In genomic region chr1:97585106-97585505, GRCm38 (mm10) we compare ENCODE assay signal across 22 mouse cellular contexts.
A peak's percentile ranks its signal among the peaks of the same experiment; 100 is the strongest.
DNase-seq lines count a peak whose midpoint lies in the region; ATAC-seq and TF ChIP-seq lines count a peak whose summit lies in the region.
"Had no signal": no experiment of that assay in that cellular context is flagged by ENCODE, and none has a peak within 500 bp of the region (broad histone marks: within the 10 kb centered on the region; RNA-seq: fewer than 3 reads in every experiment).

No protein-coding gene starts in this region.

- peak; percentile 76 for DNase-seq in midbrain, embryonic 11.5 days (ENCODE audit: low spot score, missing footprints)
- DNase-seq in midbrain, embryonic 14.5 days: no peak
- peak; percentile 37 for DNase-seq in MEL (ENCODE audit: low read depth, low spot score)
- no peak for DNase-seq in liver, embryonic 13.5 days
- no peak for DNase-seq in lung, postnatal 14 days
- DNase-seq: adrenal gland, adult 8-10 months; adrenal gland, postnatal 25 days; cerebellum, adult 18-20 months; cerebellum, adult 9-10 months; cerebellum, postnatal 14 days; gastrocnemius, postnatal 10 days; gastrocnemius, postnatal 36 days; heart, adult 2 months had no signal

- no peak overlapping the region for H3K9ac ChIP-seq in midbrain, embryonic 11.5 days (ENCODE audit: low read length)
- no peak overlapping the region for H3K9ac ChIP-seq in midbrain, embryonic 14.5 days (replicated peaks; ENCODE audit: low read length)
- no peak overlapping the region for H3K9ac ChIP-seq in MEL (ENCODE audit: control insufficient read depth, low read depth, low read length, poor library complexity, severe bottlenecking)
- no peak overlapping the region for H3K9ac ChIP-seq in liver, embryonic 13.5 days
- H3K9ac ChIP-seq in heart, embryonic 12.5 days: no peak overlapping the region
- H3K9ac ChIP-seq: forebrain, embryonic 13.5 days; hindbrain, embryonic 12.5 days; hindbrain, embryonic 15.5 days had no signal

- H3K27me3 ChIP-seq in midbrain, embryonic 11.5 days (ENCODE audit: control insufficient read depth, insufficient read depth, low read length): no peaks in the 10 kb centered on the region
- H3K27me3 ChIP-seq in midbrain, embryonic 14.5 days (ENCODE audit: control insufficient read depth, insufficient read depth, low read length): no peaks in the 10 kb centered on the region
- no peaks in the 10 kb centered on the region for H3K27me3 ChIP-seq in MEL (ENCODE audit: control insufficient read depth in 1 of 2, insufficient read depth in 2 of 2, low read length in 2 of 2)
- no peaks in the 10 kb centered on the region for H3K27me3 ChIP-seq in liver, embryonic 13.5 days
- H3K27me3 ChIP-seq in heart, embryonic 12.5 days (replicated peaks): no peaks in the 10 kb centered on the region
- H3K27me3 ChIP-seq: forebrain, embryonic 13.5 days; hindbrain, embryonic 12.5 days; hindbrain, embryonic 15.5 days had no signal

- H3K79me2 ChIP-seq in MEL (ENCODE audit: control insufficient read depth, insufficient read depth, low read length, poor library complexity): no peaks in the 10 kb centered on the region

- H3K36me3 ChIP-seq in midbrain, embryonic 11.5 days (ENCODE audit: control insufficient read depth, insufficient read depth, low read length): no peaks in the 10 kb centered on the region
- no peaks in the 10 kb centered on the region for H3K36me3 ChIP-seq in midbrain, embryonic 14.5 days (ENCODE audit: control insufficient read depth, insufficient read depth, low read length)
- peaks cover 0 to 2% of the 10 kb centered on the region in 2 experiments; a peak in 1 of 4 replicates for H3K36me3 ChIP-seq in MEL (ENCODE audit: control insufficient read depth in 1 of 2, insufficient read depth in 2 of 2, low read length in 2 of 2)
- no peaks in the 10 kb centered on the region for H3K36me3 ChIP-seq in liver, embryonic 13.5 days
- no peaks in the 10 kb centered on the region for H3K36me3 ChIP-seq in heart, embryonic 12.5 days
- H3K36me3 ChIP-seq: forebrain, embryonic 10.5 days; heart, embryonic 10.5 days; hindbrain, embryonic 12.5 days; hindbrain, embryonic 15.5 days had no signal

- no peak for TF ChIP-seq CTCF in MEL (IDR thresholded peaks at IDR 0.05 in 2 of 3, conservative IDR thresholded peaks at IDR 0.05 in 1 of 3; ENCODE audit: control insufficient read depth in 1 of 3, insufficient read depth in 1 of 3, low read depth in 2 of 3, low read length in 3 of 3, poor library complexity in 1 of 3, severe bottlenecking in 1 of 3)

- peak in 1 of 2 experiments; percentile 21; a peak in 1 of 4 replicates for TF ChIP-seq EP300 in MEL (IDR thresholded peaks at IDR 0.05; ENCODE audit: low read depth in 1 of 2, low read length in 2 of 2)

- no peak for TF ChIP-seq POLR2A in MEL (IDR thresholded peaks at IDR 0.05; ENCODE audit: control insufficient read depth in 1 of 2, insufficient read depth in 1 of 2, low read depth in 1 of 2, low read length in 2 of 2, poor library complexity in 1 of 2)

- H3K9me3 ChIP-seq in midbrain, embryonic 11.5 days (ENCODE audit: control insufficient read depth, low read length): no peaks in the 10 kb centered on the region
- no peaks in the 10 kb centered on the region for H3K9me3 ChIP-seq in midbrain, embryonic 14.5 days (ENCODE audit: control insufficient read depth, low read length)
- H3K9me3 ChIP-seq in MEL (replicated peaks; ENCODE audit: insufficient read depth, low read length): no peaks in the 10 kb centered on the region
- no peaks in the 10 kb centered on the region for H3K9me3 ChIP-seq in liver, embryonic 13.5 days (replicated peaks)
- H3K9me3 ChIP-seq in heart, embryonic 12.5 days (replicated peaks): no peaks in the 10 kb centered on the region
- H3K9me3 ChIP-seq: forebrain, embryonic 10.5 days; forebrain, embryonic 13.5 days; heart, embryonic 10.5 days; hindbrain, embryonic 12.5 days; hindbrain, embryonic 15.5 days had no signal

- H3K4me3 ChIP-seq in midbrain, embryonic 11.5 days (ENCODE audit: low read depth, low read length): no peak overlapping the region
- H3K4me3 ChIP-seq in midbrain, embryonic 14.5 days (replicated peaks; ENCODE audit: low read depth, low read length): no peak overlapping the region
- no peak overlapping the region for H3K4me3 ChIP-seq in MEL (ENCODE audit: control insufficient read depth in 1 of 2, insufficient read depth in 1 of 2, low read depth in 2 of 2, low read length in 2 of 2)
- H3K4me3 ChIP-seq in liver, embryonic 13.5 days (replicated peaks): no peak overlapping the region
- no peak overlapping the region for H3K4me3 ChIP-seq in heart, embryonic 12.5 days
- H3K4me3 ChIP-seq: forebrain, embryonic 10.5 days; forebrain, embryonic 13.5 days; heart, adult 2 months; heart, embryonic 10.5 days; hindbrain, embryonic 12.5 days; hindbrain, embryonic 15.5 days had no signal

- no peak for TF ChIP-seq RAD21 in MEL (IDR thresholded peaks at IDR 0.05; ENCODE audit: low read depth, low read length)

- no peak overlapping the region for H3K27ac ChIP-seq in midbrain, embryonic 11.5 days (ENCODE audit: low read depth, low read length)
- H3K27ac ChIP-seq in midbrain, embryonic 14.5 days (replicated peaks; ENCODE audit: low read depth, low read length): no peak overlapping the region
- no peak overlapping the region for H3K27ac ChIP-seq in MEL (ENCODE audit: control insufficient read depth, low read depth, low read length)
- no peak overlapping the region for H3K27ac ChIP-seq in liver, embryonic 13.5 days
- no peak overlapping the region for H3K27ac ChIP-seq in heart, embryonic 12.5 days (ENCODE audit: poor library complexity, severe bottlenecking)
- H3K27ac ChIP-seq: forebrain, embryonic 10.5 days; forebrain, embryonic 13.5 days; heart, adult 2 months; heart, embryonic 10.5 days; hindbrain, embryonic 12.5 days; hindbrain, embryonic 15.5 days had no signal

- no peak overlapping the region for H3K4me2 ChIP-seq in midbrain, embryonic 11.5 days
- no peak overlapping the region for H3K4me2 ChIP-seq in midbrain, embryonic 14.5 days (ENCODE audit: low read length)
- no peak overlapping the region for H3K4me2 ChIP-seq in liver, embryonic 13.5 days
- no peak overlapping the region for H3K4me2 ChIP-seq in heart, embryonic 12.5 days
- H3K4me2 ChIP-seq: forebrain, embryonic 13.5 days; hindbrain, embryonic 12.5 days; hindbrain, embryonic 15.5 days had no signal

- H3K4me1 ChIP-seq in midbrain, embryonic 11.5 days (ENCODE audit: control insufficient read depth, insufficient read depth, low read length): peaks cover 5% of the 10 kb centered on the region; the same call in 1 of the 2 replicates
- H3K4me1 ChIP-seq in midbrain, embryonic 14.5 days (ENCODE audit: control insufficient read depth, insufficient read depth, low read length): no peaks in the 10 kb centered on the region
- peaks cover 6% of the 10 kb centered on the region in 2 experiments; a peak in 3 of 4 replicates for H3K4me1 ChIP-seq in MEL (ENCODE audit: control insufficient read depth in 1 of 2, insufficient read depth in 2 of 2, low read length in 2 of 2)
- H3K4me1 ChIP-seq in liver, embryonic 13.5 days (replicated peaks): peaks cover 4% of the 10 kb centered on the region
- no peaks in the 10 kb centered on the region for H3K4me1 ChIP-seq in heart, embryonic 12.5 days (replicated peaks)
- H3K4me1 ChIP-seq: heart, embryonic 10.5 days; hindbrain, embryonic 15.5 days had no signal

- no peak for ATAC-seq in midbrain, embryonic 11.5 days (ENCODE audit: low FRiP score)
- no peak for ATAC-seq in midbrain, embryonic 14.5 days (ENCODE audit: low FRiP score, low TSS enrichment)
- peak; percentile 51; the same call in 1 of the 2 replicates for ATAC-seq in liver, embryonic 13.5 days (ENCODE audit: low read depth)
- no peak for ATAC-seq in megakaryocyte, adult 5-6 weeks (ENCODE audit: poor library complexity, severe bottlenecking)
- no peak for ATAC-seq in heart, embryonic 12.5 days (ENCODE audit: insufficient number of reproducible peaks, low FRiP score)
- ATAC-seq: activated CD4-positive, CD25-positive, alpha-beta regulatory T cell, adult 4 months; forebrain, embryonic 13.5 days; forebrain, embryonic 16.5 days had no signal

TF ChIP-seq in MEL, 35 proteins besides CTCF, POLR2A, EP300 and RAD21:
- TF ChIP-seq MXI1 (IDR thresholded peaks at IDR 0.05; ENCODE audit: low read depth, low read length) (no peak), TAL1 (IDR thresholded peaks at IDR 0.05; ENCODE audit: low read length) (no peak), MAFK (IDR thresholded peaks at IDR 0.05; ENCODE audit: borderline replicate concordance, low read depth, low read length) (peak; percentile 87), ZMIZ1 (IDR thresholded peaks at IDR 0.05; ENCODE audit: low read depth, low read length) (no peak), CHD2 (IDR thresholded peaks at IDR 0.05; ENCODE audit: low read length) (no peak), ZC3H11A (IDR thresholded peaks at IDR 0.05; ENCODE audit: low read depth, low read length) (no peak), USF2 (IDR thresholded peaks at IDR 0.05; ENCODE audit: borderline replicate concordance in 1 of 2, insufficient read depth in 1 of 2, low read depth in 1 of 2, low read length in 2 of 2) (no peak), GATA1 (IDR thresholded peaks at IDR 0.05; ENCODE audit: low read depth, low read length) (no peak), MAX (IDR thresholded peaks at IDR 0.05; ENCODE audit: low read length) (no peak), CHD1 (IDR thresholded peaks at IDR 0.05; ENCODE audit: low read depth, low read length) (no peak), ETS1 (IDR thresholded peaks at IDR 0.05; ENCODE audit: low read depth, low read length) (peak; percentile 48; the same call in 1 of the 2 replicates), HCFC1 (IDR thresholded peaks at IDR 0.05; ENCODE audit: low read depth, low read length) (no peak), GABPA (IDR thresholded peaks at IDR 0.05; ENCODE audit: low read depth, low read length) (peak; percentile 69), ZNF384 (IDR thresholded peaks at IDR 0.05; ENCODE audit: low read depth, low read length) (no peak), UBTF (IDR thresholded peaks at IDR 0.05; ENCODE audit: borderline replicate concordance, insufficient read depth, low read depth, low read length) (no peak), TBP (IDR thresholded peaks at IDR 0.05; ENCODE audit: low read depth, low read length) (no peak), JUND (IDR thresholded peaks at IDR 0.05; ENCODE audit: low read depth, low read length) (no peak), POLR2AphosphoS2 (IDR thresholded peaks at IDR 0.05; ENCODE audit: low read length) (no peak), MYC (IDR thresholded peaks at IDR 0.05; ENCODE audit: low read depth, low read length) (no peak)

Comparison
In these comparisons a context has a peak if more than half of its experiments do, and no peak if none do; other contexts are left out.
1. DNase-seq: peak in midbrain, embryonic 11.5 days (single experiment) and MEL (single experiment); none in midbrain, embryonic 14.5 days (single experiment), liver, embryonic 13.5 days (single experiment) and lung, postnatal 14 days (single experiment).